Mouse (Mus musculus) midbrain, embryonic 12.5 days (tissue): Measurements from ENCODE around the gene Lrwd1. TPM values are rescaled to one million over a fixed set of nuclear protein-coding genes. Genes with fewer than 3 reads are reported as not detected.
A peak's percentile ranks its signal among the peaks of the same experiment; 100 is the strongest.

ENCODE experiments used
- ATAC-seq: fragments of 200-750 bp; cut with Nextera tagmentation; 2 replicates; pipeline ENCODE4 v1.8.0; 2017; ENCODE audit warnings: low read depth, moderate TSS enrichment, moderate library complexity; ENCODE audit not compliant: low FRiP score
- H3K27ac ChIP-seq: fragments of 300-500 bp; sonication (generic); replicated peaks from 2 replicates; pipeline ENCODE4 v1.5.1; 2016; ENCODE audit warnings: mild to moderate bottlenecking
- H3K27me3 ChIP-seq: fragments of 300-500 bp; sonication (generic); 2 replicates; pipeline ENCODE4 v1.6.1; 2016; ENCODE audit warnings: mild to moderate bottlenecking
- H3K36me3 ChIP-seq: fragments of 300-500 bp; sonication (generic); 2 replicates; pipeline ENCODE4 v1.6.1; 2016
- H3K4me1 ChIP-seq: fragments of 300-500 bp; sonication (generic); 2 replicates; pipeline ENCODE4 v1.6.1; 2016
- H3K4me2 ChIP-seq: fragments of 300-500 bp; sonication (generic); replicated peaks from 2 replicates; pipeline ENCODE4 v1.6.1; 2016; ENCODE audit warnings: mild to moderate bottlenecking, moderate library complexity
- H3K4me3 ChIP-seq: fragments of 300-500 bp; sonication (generic); 2 replicates; pipeline ENCODE4 v1.5.1; 2016; ENCODE audit warnings: mild to moderate bottlenecking
- H3K9ac ChIP-seq: fragments of 300-500 bp; sonication (generic); replicated peaks from 2 replicates; pipeline ENCODE4 v1.6.1; 2016; ENCODE audit warnings: mild to moderate bottlenecking, moderate library complexity
- H3K9me3 ChIP-seq: fragments of 300-500 bp; sonication (generic); 2 replicates; pipeline ENCODE4 v1.6.1; 2016; ENCODE audit warnings: mild to moderate bottlenecking
- WGBS: fragments of 180-500 bp; shearing (Covaris S2); methylation state at CpG from one replicate; pipeline ENCODE4 v1.1.7; 2016; 5-methylcytosine and 5-hydroxymethylcytosine counted together
- polyA plus RNA-seq: library from polyadenylated mRNA; unstranded; fragments of >200 nt; fragmentation: Nextera tagmentation; extraction: Ambion mirVana; gene quantifications from 2 replicates; pipeline ENCODE4 v1.2.1, GENCODE M21; 2016

The Lrwd1 gene
- polyA plus RNA-seq, 1 experiment from 2014 or later = 41.4 TPM

- no peak for ATAC-seq
- H3K4me2 ChIP-seq = no peak overlapping the region
- no peak overlapping the region for H3K27ac ChIP-seq
- H3K9me3 ChIP-seq = no peaks in the 10 kb centered on the region
- H3K36me3 ChIP-seq = no peaks in the 10 kb centered on the region
- H3K9ac ChIP-seq = no peak overlapping the region
- H3K27me3 ChIP-seq = peaks cover 5% of the 10 kb centered on the region; the same call in 1 of the 2 replicates
- no peak overlapping the region for H3K4me3 ChIP-seq
- H3K4me1 ChIP-seq = no peaks in the 10 kb centered on the region
- WGBS = 84% methylated on average over 3 of the region's 3 CpGs
Observed at GRCm38 (mm10) chr5:136109042-136109441, 26.8 kb downstream of the Lrwd1 start.

GRCm38 (mm10) chr5:136108486-136108885 is 27.4 kb downstream of the Lrwd1 start:
- Histone ChIP-seq H3K27ac (no peak overlapping the region), H3K36me3 (no peaks in the 10 kb centered on the region), H3K4me2 (no peak overlapping the region), H3K4me3 (no peak overlapping the region), H3K4me1 (no peaks in the 10 kb centered on the region), H3K27me3 (peaks cover 11% of the 10 kb centered on the region), H3K9me3 (no peaks in the 10 kb centered on the region), H3K9ac (no peak overlapping the region)
- 64% methylated on average over 2 of the region's 2 CpGs for WGBS
- ATAC-seq = no peak

GRCm38 (mm10) chr5:136104511-136104910 is 31.4 kb downstream of the Lrwd1 start:
- no peaks in the 10 kb centered on the region for H3K9me3 ChIP-seq
- H3K4me3 ChIP-seq = no peak overlapping the region
- no peak for ATAC-seq
- H3K27ac ChIP-seq = no peak overlapping the region
- no peak overlapping the region for H3K9ac ChIP-seq
- H3K4me2 ChIP-seq = no peak overlapping the region
- WGBS = 90% methylated on average over 5 of the region's 5 CpGs
- no peaks in the 10 kb centered on the region for H3K36me3 ChIP-seq
- peaks cover 10% of the 10 kb centered on the region for H3K4me1 ChIP-seq
- peaks cover 40% of the 10 kb centered on the region for H3K27me3 ChIP-seq

DNA sequence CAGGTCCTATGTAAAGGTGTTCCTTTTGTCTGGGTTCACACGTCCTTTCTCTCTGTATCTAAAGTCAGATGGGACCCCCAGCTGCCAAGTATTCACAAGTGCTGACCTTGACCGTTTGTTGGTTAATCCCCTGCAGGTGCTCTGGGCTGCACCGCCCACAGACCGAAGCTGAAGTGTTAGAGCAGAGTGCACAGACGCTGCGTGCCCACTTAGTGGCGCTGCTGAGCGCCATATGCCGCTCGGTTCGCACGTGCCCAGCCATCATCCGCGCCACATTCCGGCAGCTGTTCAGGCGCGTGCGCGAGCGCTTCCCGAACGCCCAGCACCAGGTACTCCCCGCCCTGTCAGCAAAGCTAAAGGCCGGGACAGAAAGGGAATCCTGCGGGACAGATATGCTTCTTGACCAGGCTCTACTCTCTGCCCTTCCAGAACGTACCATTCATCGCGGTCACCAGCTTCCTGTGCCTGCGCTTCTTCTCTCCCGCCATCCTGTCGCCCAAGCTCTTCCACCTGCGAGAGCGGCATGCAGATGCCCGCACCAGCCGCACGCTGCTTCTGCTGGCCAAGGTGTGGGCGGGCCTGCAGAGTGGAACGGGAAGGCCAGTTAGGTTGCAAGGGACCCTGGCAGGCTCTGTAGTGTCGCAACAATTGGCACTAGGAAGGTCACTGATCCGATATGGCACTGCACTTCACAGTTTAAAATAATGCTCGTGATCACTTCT is 33.6 kb downstream of the Lrwd1 start:
- peak overlapping the region; percentile 33 for H3K4me3 ChIP-seq
- peaks cover 40% of the 10 kb centered on the region for H3K27me3 ChIP-seq
- no peaks in the 10 kb centered on the region for H3K36me3 ChIP-seq
- H3K27ac ChIP-seq = no peak overlapping the region
- peaks cover 10% of the 10 kb centered on the region for H3K4me1 ChIP-seq
- H3K4me2 ChIP-seq = peak overlapping the region; percentile 58
- H3K9me3 ChIP-seq = no peaks in the 10 kb centered on the region
- H3K9ac ChIP-seq = peak overlapping the region; percentile 16; the same call in 1 of the 2 replicates
- 7% methylated on average over 41 of the region's 41 CpGs for WGBS
- ATAC-seq = peak; percentile 82

GRCm38 (mm10) chr5:136098536-136098935 is 37.3 kb downstream of the Lrwd1 start:
- peaks cover 30% of the 10 kb centered on the region for H3K27me3 ChIP-seq
- H3K4me3 ChIP-seq = no peak overlapping the region
- ATAC-seq = no peak
- H3K9ac ChIP-seq = no peak overlapping the region
- WGBS = 81% methylated on average over 10 of the region's 10 CpGs
- peaks cover 10% of the 10 kb centered on the region for H3K4me1 ChIP-seq
- no peak overlapping the region for H3K4me2 ChIP-seq
- no peak overlapping the region for H3K27ac ChIP-seq
- H3K36me3 ChIP-seq = no peaks in the 10 kb centered on the region
- no peaks in the 10 kb centered on the region for H3K9me3 ChIP-seq

DNA sequence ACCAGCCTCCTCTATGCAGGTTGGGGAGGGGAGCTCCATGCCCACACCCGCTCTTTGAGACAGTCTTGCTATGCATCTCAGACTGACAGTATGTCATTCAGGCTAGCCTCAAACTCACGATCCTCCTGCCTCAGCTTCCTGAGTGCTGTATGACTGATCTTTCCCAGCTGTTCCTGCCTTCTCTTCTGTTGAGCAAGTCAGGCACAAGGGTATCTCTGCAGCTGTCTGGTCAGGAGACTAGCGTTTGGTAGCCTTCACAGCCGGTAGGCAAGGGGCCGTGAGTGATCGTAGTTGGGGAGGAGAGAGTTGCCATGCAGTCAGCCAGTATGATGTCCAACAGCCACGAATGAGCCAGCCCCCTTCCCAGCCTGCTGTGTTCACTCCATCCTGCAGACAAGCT is 40.8 kb downstream of the Lrwd1 start:
- peaks cover 7% of the 10 kb centered on the region for H3K27me3 ChIP-seq
- H3K36me3 ChIP-seq = no peaks in the 10 kb centered on the region
- no peaks in the 10 kb centered on the region for H3K4me1 ChIP-seq
- H3K9me3 ChIP-seq = no peaks in the 10 kb centered on the region
- no peak for ATAC-seq
- H3K9ac ChIP-seq = no peak overlapping the region
- no peak overlapping the region for H3K27ac ChIP-seq
- 71% methylated on average over 7 of the region's 7 CpGs for WGBS
- H3K4me2 ChIP-seq = no peak overlapping the region
- no peak overlapping the region for H3K4me3 ChIP-seq

DNA sequence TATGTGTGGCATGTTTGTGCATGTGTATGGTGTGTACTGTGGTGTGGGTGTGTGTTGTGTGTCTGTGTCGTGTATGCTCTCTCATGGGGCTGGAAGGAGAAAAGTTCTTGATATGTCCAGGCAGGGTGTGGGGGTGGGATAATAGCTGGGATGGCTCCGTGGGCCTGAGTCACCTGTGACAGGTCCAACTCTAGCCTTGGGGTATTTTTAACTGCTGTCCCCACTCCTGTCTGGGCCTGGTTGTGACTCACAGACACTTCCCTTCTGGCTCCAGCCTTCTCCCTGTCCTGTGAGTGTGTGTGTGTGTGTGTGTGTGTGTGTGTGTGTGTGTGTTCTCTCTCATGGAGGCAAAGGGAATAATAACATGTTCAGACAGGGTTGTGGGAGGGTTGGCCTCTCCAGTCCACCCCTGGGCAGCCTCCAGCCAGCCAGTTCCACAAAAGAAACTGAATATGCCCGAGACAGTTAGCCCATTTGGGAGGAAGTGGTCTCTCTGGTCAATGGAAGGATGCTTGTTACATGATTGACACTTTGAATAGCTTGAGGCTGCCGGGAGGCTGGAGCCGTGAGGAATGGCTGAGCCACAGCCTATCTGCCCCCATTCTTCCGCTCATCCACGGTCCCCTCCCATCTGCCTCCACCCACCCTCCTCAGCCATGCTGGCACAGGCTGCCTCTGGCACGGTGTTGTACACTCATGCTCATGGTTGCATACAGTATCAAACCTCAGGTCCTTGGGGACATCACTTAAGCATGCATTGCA is 41.4 kb downstream of the Lrwd1 start:
- no peaks in the 10 kb centered on the region for H3K9me3 ChIP-seq
- no peak overlapping the region for H3K4me3 ChIP-seq
- H3K27me3 ChIP-seq = peaks cover 7% of the 10 kb centered on the region
- H3K27ac ChIP-seq = no peak overlapping the region
- no peaks in the 10 kb centered on the region for H3K36me3 ChIP-seq
- no peak overlapping the region for H3K9ac ChIP-seq
- no peak overlapping the region for H3K4me2 ChIP-seq
- no peak for ATAC-seq
- H3K4me1 ChIP-seq = no peaks in the 10 kb centered on the region
- 60% methylated on average over 8 of the region's 8 CpGs for WGBS

GRCm38 (mm10) chr5:136091927-136092326 is 43.9 kb downstream of the Lrwd1 start:
- Histone ChIP-seq H3K4me2 (no peak overlapping the region), H3K4me3 (no peak overlapping the region), H3K9me3 (no peaks in the 10 kb centered on the region), H3K9ac (no peak overlapping the region), H3K4me1 (no peaks in the 10 kb centered on the region), H3K27me3 (peaks cover 7% of the 10 kb centered on the region), H3K27ac (no peak overlapping the region), H3K36me3 (no peaks in the 10 kb centered on the region)
- 63% methylated on average over 5 of the region's 5 CpGs for WGBS
- ATAC-seq = no peak

DNA sequence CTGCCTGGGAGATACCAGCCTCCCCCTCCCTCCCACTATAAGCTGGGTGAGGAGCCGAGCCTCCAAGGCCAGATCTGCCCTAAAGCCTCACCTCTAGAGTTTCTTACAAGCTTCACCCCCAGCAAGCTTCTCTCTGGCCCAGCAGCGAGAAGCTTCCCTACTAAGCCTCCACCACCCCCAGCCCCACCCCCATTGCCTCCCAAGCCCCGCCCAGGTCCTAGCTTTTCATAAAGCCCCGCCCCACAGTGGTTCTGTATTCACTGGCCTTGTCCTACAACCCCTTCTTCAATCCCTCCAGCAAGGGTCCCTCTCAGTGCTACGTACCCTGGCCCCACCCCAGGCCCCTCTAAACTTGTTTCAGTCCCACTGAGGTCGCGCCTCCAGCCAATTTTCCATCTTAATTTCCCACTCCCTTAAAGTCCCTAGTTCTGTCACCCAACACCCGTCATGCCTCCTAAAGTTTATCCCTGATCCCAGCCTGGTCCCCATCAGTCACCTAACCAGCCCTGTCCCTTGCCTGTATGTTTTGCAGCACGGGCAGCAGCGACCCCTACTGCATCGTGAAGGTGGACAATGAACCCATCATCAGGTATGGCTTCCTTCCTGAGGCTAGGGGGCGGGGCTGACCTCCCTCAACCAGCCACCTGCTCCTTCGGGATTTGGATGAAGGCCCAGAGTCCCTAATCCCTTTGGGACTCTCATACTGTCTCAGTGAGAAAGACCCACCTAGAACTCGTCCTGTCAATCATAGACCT is 46.9 kb downstream of the Lrwd1 start:
- WGBS = 13% methylated on average over 14 of the region's 14 CpGs
- H3K9me3 ChIP-seq = no peaks in the 10 kb centered on the region
- no peak overlapping the region for H3K9ac ChIP-seq
- H3K36me3 ChIP-seq = no peaks in the 10 kb centered on the region
- no peak overlapping the region for H3K27ac ChIP-seq
- peaks cover 17% of the 10 kb centered on the region for H3K4me1 ChIP-seq
- peaks cover 27% of the 10 kb centered on the region for H3K27me3 ChIP-seq
- no peak overlapping the region for H3K4me2 ChIP-seq
- H3K4me3 ChIP-seq = no peak overlapping the region
- ATAC-seq = no peak

GRCm38 (mm10) chr5:136086290-136086689 is 49.6 kb downstream of the Lrwd1 start:
- peaks cover 23% of the 10 kb centered on the region for H3K27me3 ChIP-seq
- H3K9ac ChIP-seq = no peak overlapping the region
- no peak overlapping the region for H3K4me2 ChIP-seq
- no peak overlapping the region for H3K4me3 ChIP-seq
- H3K27ac ChIP-seq = no peak overlapping the region
- H3K9me3 ChIP-seq = no peaks in the 10 kb centered on the region
- peaks cover 18% of the 10 kb centered on the region for H3K4me1 ChIP-seq
- no peaks in the 10 kb centered on the region for H3K36me3 ChIP-seq
- WGBS = 87% methylated on average over 8 of the region's 8 CpGs
- ATAC-seq = no peak

- H3K4me2 ChIP-seq = peak overlapping the region; percentile 90
- peaks cover 23% of the 10 kb centered on the region for H3K27me3 ChIP-seq
- peak overlapping the region; percentile 64; the same call in 1 of the 2 replicates for H3K9ac ChIP-seq
- peak overlapping the region; percentile 52 for H3K27ac ChIP-seq
- H3K36me3 ChIP-seq = no peaks in the 10 kb centered on the region
- H3K4me3 ChIP-seq = peak overlapping the region; percentile 58
- 2% methylated on average over 19 of the region's 21 CpGs for WGBS
- peak; percentile 57 for ATAC-seq
- H3K4me1 ChIP-seq = peaks cover 18% of the 10 kb centered on the region
- no peaks in the 10 kb centered on the region for H3K9me3 ChIP-seq
Observed at GRCm38 (mm10) chr5:136084891-136085651, 50.8 kb downstream of the Lrwd1 start.
